Mouse (Mus musculus) liver, postnatal 0 days (tissue): ENCODE data around the gene Ufc1. TPM values are rescaled to one million over a fixed set of nuclear protein-coding genes. Genes with fewer than 3 reads are reported as not detected.

Source experiments
- ATAC-seq: fragments of 200-750 bp; cut with Nextera tagmentation; 2 replicates; pipeline ENCODE4 v1.8.0; 2017; ENCODE audit warnings: mild to moderate bottlenecking, moderate library complexity
- DNase-seq: peaks from one replicate; pipeline ENCODE4 v3.0.0-alpha.2; 2016
- H3K27ac ChIP-seq: fragments of 300-500 bp; sonication (generic); 2 replicates; pipeline ENCODE4 v1.5.1; 2014; ENCODE audit warnings: antibody characterized with exemption, moderate library complexity, mild to moderate bottlenecking, low read depth
- H3K27me3 ChIP-seq: fragments of 300-500 bp; sonication (generic); 2 replicates; pipeline ENCODE4 v1.6.1; 2014; ENCODE audit warnings: low read length, control low read depth, mixed read lengths; ENCODE audit not compliant: insufficient read depth
- H3K36me3 ChIP-seq: fragments of 300-500 bp; sonication (generic); replicated peaks from 2 replicates; pipeline ENCODE4 v1.6.1; 2014; ENCODE audit warnings: mild to moderate bottlenecking, control low read depth, low read length, moderate library complexity, mixed read lengths; ENCODE audit not compliant: insufficient read depth
- H3K4me1 ChIP-seq: fragments of 300-500 bp; sonication (generic); 2 replicates; pipeline ENCODE4 v1.6.1; 2014; ENCODE audit warnings: antibody characterized with exemption, mild to moderate bottlenecking, control low read depth; ENCODE audit not compliant: insufficient read depth
- H3K4me2 ChIP-seq: fragments of 300-500 bp; sonication (generic); 2 replicates; pipeline ENCODE4 v1.6.1; 2014; ENCODE audit warnings: low read depth, mild to moderate bottlenecking, low read length, moderate library complexity, mixed read lengths
- H3K4me3 ChIP-seq: fragments of 300-500 bp; sonication (generic); 2 replicates; pipeline ENCODE4 v1.5.1; 2014; ENCODE audit warnings: low read depth, low read length
- H3K9ac ChIP-seq: fragments of 300-500 bp; sonication (generic); replicated peaks from 2 replicates; pipeline ENCODE4 v1.6.1; 2014; ENCODE audit warnings: mild to moderate bottlenecking, moderate library complexity
- H3K9me3 ChIP-seq: fragments of 300-500 bp; sonication (generic); 2 replicates; pipeline ENCODE4 v1.6.1; 2016; ENCODE audit warnings: mild to moderate bottlenecking, control low read depth, low read length, mixed read lengths
- CTCF ChIP-seq: sonication (generic); IDR thresholded peaks from 2 replicates; pipeline ENCODE4 v1.5.1; 2016; ENCODE audit warnings: antibody characterized with exemption, low read depth
- EP300 ChIP-seq: IDR thresholded peaks from 2 replicates; pipeline ENCODE4 v1.6.1; 2016; ENCODE audit warnings: antibody characterized with exemption, low read depth, mild to moderate bottlenecking
- WGBS: fragments of 180-500 bp; shearing (Covaris S2); extraction: QIAGEN DNeasy Blood & Tissue Kit; methylation state at CpG from one replicate; pipeline ENCODE4 v1.1.7; 2014; ENCODE audit not compliant: insufficient replicate concordance; 5-methylcytosine and 5-hydroxymethylcytosine counted together
- polyA plus RNA-seq: library from polyadenylated mRNA; unstranded; fragments of >200 nt; fragmentation: Nextera tagmentation; extraction: Ambion mirVana; gene quantifications from 2 replicates; pipeline ENCODE4 v1.2.1, GENCODE M21; 2015

Ufc1 gene
- polyA plus RNA-seq, result 58.1 and 59.6 TPM in 2 replicates

- peaks cover 2% of the 10 kb centered on the region; the same call in 1 of the 2 replicates for H3K9me3 ChIP-seq
- H3K4me3 ChIP-seq, result peak within 1 kb of the TSS; percentile 67
- H3K4me2 ChIP-seq, result peak within 1 kb of the TSS; percentile 73
- under 1% methylated on average over 42 of the region's 42 CpGs for WGBS
- TF ChIP-seq EP300 (no peak; the same call in 1 of the 2 replicates), CTCF (peak; percentile 62)
- peak within 1 kb of the TSS; percentile 77 for H3K9ac ChIP-seq
- H3K36me3 ChIP-seq, result peaks cover 3% of the 10 kb centered on the region; the same call in 1 of the 2 replicates
- ATAC-seq (peak; percentile 87), DNase-seq (peak; percentile 84)
- H3K27ac ChIP-seq, result peak within 1 kb of the TSS; percentile 94
- peaks cover 8% of the 10 kb centered on the region for H3K27me3 ChIP-seq
- H3K4me1 ChIP-seq, result peaks cover 19% of the 10 kb centered on the region
Observed at GRCm38 (mm10) chr1:171294298-171295062, at the start of gene Ufc1. Gene Ufc1, minus strand, starts transcription at chr1:171295024.

GRCm38 (mm10) chr1:171343922-171344677 lies 49.3 kb upstream of the Ufc1 start:
- TF ChIP-seq EP300, result no peak
- no peak for TF ChIP-seq CTCF
- Histone ChIP-seq H3K4me2 (peak overlapping the region; percentile 74), H3K27ac (peak overlapping the region; percentile 50), H3K4me1 (peaks cover 19% of the 10 kb centered on the region), H3K27me3 (no peaks in the 10 kb centered on the region), H3K9me3 (no peaks in the 10 kb centered on the region; the same call in 1 of the 2 replicates), H3K4me3 (peak overlapping the region; percentile 85; the same call in 1 of the 2 replicates), H3K9ac (no peak overlapping the region), H3K36me3 (peaks cover 31% of the 10 kb centered on the region)
- 61% methylated on average over 8 of the region's 9 CpGs for WGBS
- DNase-seq (peak; percentile 71), ATAC-seq (peak; percentile 72)

GRCm38 (mm10) chr1:171342262-171343207 lies 47.7 kb upstream of the Ufc1 start:
- DNase-seq (no peak), ATAC-seq (no peak)
- TF ChIP-seq CTCF (no peak), EP300 (no peak)
- WGBS, result 88% methylated on average over 16 of the region's 16 CpGs
- H3K4me3 ChIP-seq, result no peak overlapping the region
- no peak overlapping the region for H3K9ac ChIP-seq
- H3K4me2 ChIP-seq, result no peak overlapping the region
- H3K27ac ChIP-seq, result 0 out of 2 replicates have a peak overlapping the region, but pooled peaks have one; percentile 50
- H3K27me3 ChIP-seq, result no peaks in the 10 kb centered on the region
- H3K9me3 ChIP-seq, result no peaks in the 10 kb centered on the region; the same call in 1 of the 2 replicates
- H3K36me3 ChIP-seq, result peaks cover 40% of the 10 kb centered on the region
- peaks cover 15% of the 10 kb centered on the region for H3K4me1 ChIP-seq

DNA sequence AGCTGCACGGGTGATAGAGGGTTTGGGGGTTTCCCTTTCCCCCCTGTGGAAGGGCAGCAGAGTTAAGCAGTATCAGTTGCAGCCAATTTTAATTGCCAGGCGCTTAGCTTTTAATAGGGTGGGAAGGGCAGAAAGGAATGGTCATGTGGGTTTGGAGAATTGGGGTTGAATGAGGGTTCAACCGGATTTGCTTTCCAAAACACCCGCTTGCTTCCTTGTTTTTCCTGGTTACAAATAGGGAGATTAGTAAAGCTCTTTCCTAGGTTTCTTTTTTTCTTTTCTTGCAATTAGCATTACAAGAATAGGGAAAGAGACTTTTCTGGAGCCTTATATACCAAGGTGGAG lies 35.4 kb upstream of the Ufc1 start:
- H3K27ac ChIP-seq, result peak overlapping the region; percentile 99
- no peak for ATAC-seq
- 0 out of 2 replicates have a peak, but pooled peaks cover 2% of the 10 kb centered on the region for H3K36me3 ChIP-seq
- no peaks in the 10 kb centered on the region for H3K27me3 ChIP-seq
- H3K9ac ChIP-seq, result peak overlapping the region; percentile 93
- DNase-seq, result no peak
- H3K4me2 ChIP-seq, result peak overlapping the region; percentile 93
- WGBS, result under 1% methylated on average over 4 of the region's 4 CpGs
- H3K4me3 ChIP-seq, result peak overlapping the region; percentile 91
- H3K9me3 ChIP-seq, result no peaks in the 10 kb centered on the region
- no peak for TF ChIP-seq EP300
- TF ChIP-seq CTCF, result no peak
- peaks cover 24% of the 10 kb centered on the region for H3K4me1 ChIP-seq

DNA sequence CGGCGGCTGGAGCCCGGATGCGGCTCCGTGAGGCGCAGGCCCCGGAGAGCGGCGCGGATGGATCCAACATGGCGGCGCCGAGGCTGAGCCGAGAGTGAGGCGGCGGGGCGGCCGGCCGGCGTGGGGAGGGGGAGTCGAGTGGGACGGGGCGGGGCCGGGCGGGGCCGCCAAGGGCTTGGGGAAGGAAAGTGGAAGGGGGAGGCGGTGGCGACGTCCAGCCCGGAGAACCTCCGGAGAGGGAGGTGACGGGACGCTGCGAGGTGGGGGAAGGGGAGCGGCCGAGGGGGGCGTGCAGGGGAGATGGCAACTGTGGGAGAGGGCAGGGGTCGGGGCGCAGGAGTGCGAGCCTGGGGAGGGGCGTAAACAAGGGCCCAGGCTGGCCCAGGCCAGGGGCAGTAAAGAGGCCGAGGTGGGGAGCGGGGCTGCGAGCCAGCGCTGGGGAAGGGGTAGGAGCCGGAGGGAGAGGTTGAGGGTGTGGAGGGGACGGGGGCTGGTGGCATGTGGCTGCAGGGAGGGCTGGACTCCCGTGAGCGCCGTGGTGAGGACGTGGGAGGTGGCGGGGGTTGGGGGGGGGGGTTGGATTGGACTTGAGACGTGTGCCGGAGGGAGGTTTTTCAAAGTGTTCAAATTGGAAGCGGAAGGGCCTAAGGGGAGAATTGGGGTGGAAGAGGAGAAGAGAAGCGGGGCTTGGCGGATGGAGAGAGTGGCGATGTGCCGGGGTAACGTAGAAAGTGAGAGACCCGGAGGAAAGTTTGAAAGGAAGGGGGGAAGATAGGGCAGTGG lies 34.8 kb upstream of the Ufc1 start:
- TF ChIP-seq CTCF, result no peak
- no peak for TF ChIP-seq EP300
- no peaks in the 10 kb centered on the region for H3K27me3 ChIP-seq
- H3K9ac ChIP-seq, result peak overlapping the region; percentile 93
- peak; percentile 18 for ATAC-seq
- H3K27ac ChIP-seq, result peak overlapping the region; percentile 99
- peaks cover 24% of the 10 kb centered on the region for H3K4me1 ChIP-seq
- peak overlapping the region; percentile 93 for H3K4me2 ChIP-seq
- DNase-seq, result no peak
- under 1% methylated on average over 51 of the region's 61 CpGs for WGBS
- H3K4me3 ChIP-seq, result peak overlapping the region; percentile 91
- H3K36me3 ChIP-seq, result 0 out of 2 replicates have a peak, but pooled peaks cover 2% of the 10 kb centered on the region
- no peaks in the 10 kb centered on the region for H3K9me3 ChIP-seq
